Mouse (Mus musculus): ENCODE data around the gene Dnajb1.

GRCm38 (mm10) chr8:83578131-83579055 lies 29.6 kb upstream of the Dnajb1 start:
- TF ChIP-seq GATA1 (IDR thresholded peaks at IDR 0.05; ENCODE audit: borderline replicate concordance, low read length): no peak
- no peak for TF ChIP-seq FLI1 (IDR thresholded peaks at IDR 0.05; ENCODE audit: low read length)

Data from megakaryocyte, embryonic 14.5 days (primary cell).